Mouse (Mus musculus): ENCODE measurements at regions not wholly inside any gene's neighbourhood (a gene's known extent, or its start where the extent isn't known, plus 50 kb on each side); places are given as distances from the start of the nearest gene placed in this dataset.
"Not testable (repeated sequence)": the region's sequence is repeated elsewhere in the genome, so short reads cannot be mapped to it uniquely, and the experiment has no call there.

- no peak overlapping the region for H3K9ac ChIP-seq (ENCODE audit: low read depth, low read length)
- H3K36me3 ChIP-seq (ENCODE audit: control insufficient read depth, insufficient read depth, low read length) = no peaks in the 10 kb centered on the region
- no peaks in the 10 kb centered on the region for H3K27me3 ChIP-seq (ENCODE audit: control insufficient read depth, insufficient read depth, low read length)
- no peak overlapping the region for H3K27ac ChIP-seq
- intact Hi-C loops (cut with DNase I) = no loop called here
- DNase-seq = no peak
- H3K79me2 ChIP-seq (replicated peaks; ENCODE audit: control insufficient read depth, insufficient read depth, low read length) = no peaks in the 10 kb centered on the region
- peaks cover 1% of the 10 kb centered on the region for H3K4me1 ChIP-seq (ENCODE audit: control insufficient read depth, insufficient read depth, low read length)
- TF ChIP-seq POLR2A (IDR thresholded peaks at IDR 0.05; ENCODE audit: insufficient read depth, low read depth, low read length) = no peak
- TF ChIP-seq EP300 (IDR thresholded peaks at IDR 0.05; ENCODE audit: insufficient read depth, low read depth, low read length) = no peak
- no peak for TF ChIP-seq CTCF (IDR thresholded peaks at IDR 0.05)
- WGBS = 17% methylated on average over 4 of the region's 10 CpGs
- no peak overlapping the region for H3K4me3 ChIP-seq
Observed at GRCm38 (mm10) chr14:120806553-120806893, 104.5 kb upstream of the Ipo5 start.

- Histone ChIP-seq H3K4me1 (ENCODE audit: control insufficient read depth, insufficient read depth, low read length) (peaks cover 1% of the 10 kb centered on the region), H3K27me3 (ENCODE audit: control insufficient read depth, insufficient read depth, low read length) (no peaks in the 10 kb centered on the region), H3K36me3 (ENCODE audit: control insufficient read depth, insufficient read depth, low read length) (no peaks in the 10 kb centered on the region), H3K27ac (no peak overlapping the region), H3K79me2 (replicated peaks; ENCODE audit: control insufficient read depth, insufficient read depth, low read length) (no peaks in the 10 kb centered on the region), H3K4me3 (no peak overlapping the region), H3K9ac (ENCODE audit: low read depth, low read length) (no peak overlapping the region)
- TF ChIP-seq CTCF (IDR thresholded peaks at IDR 0.05) (no peak), EP300 (IDR thresholded peaks at IDR 0.05; ENCODE audit: insufficient read depth, low read depth, low read length) (no peak)
- 91% methylated on average over 6 of the region's 6 CpGs for WGBS
- intact Hi-C loops (cut with DNase I) = loop anchor here (2.0 kb wide), 1 partner anchor 133 kb away; no protein-coding TSS in a partner anchor
- no peak for DNase-seq
Observed at GRCm38 (mm10) chr14:120809321-120809720, 101.7 kb upstream of the Ipo5 start.

GRCm38 (mm10) chr14:120813938-120814337 lies 97.1 kb upstream of the Ipo5 start:
- 84% methylated on average over 9 of the region's 9 CpGs for WGBS

GRCm38 (mm10) chr14:120815126-120815525 lies 95.9 kb upstream of the Ipo5 start:
- H3K27ac ChIP-seq; DNase-seq; H3K27me3 ChIP-seq (ENCODE audit: control insufficient read depth, insufficient read depth, low read length); intact Hi-C loops (cut with DNase I); H3K4me1 ChIP-seq (ENCODE audit: control insufficient read depth, insufficient read depth, low read length); H3K4me3 ChIP-seq; H3K36me3 ChIP-seq (ENCODE audit: control insufficient read depth, insufficient read depth, low read length); H3K79me2 ChIP-seq (replicated peaks; ENCODE audit: control insufficient read depth, insufficient read depth, low read length); H3K9ac ChIP-seq (ENCODE audit: low read depth, low read length): not testable (repeated sequence)
- 60% methylated on average over 3 of the region's 3 CpGs for WGBS

More at GRCm38 (mm10) chr14:120813938-120814337, 97.1 kb upstream of the Ipo5 start:
- no peaks in the 10 kb centered on the region for H3K4me1 ChIP-seq (ENCODE audit: control insufficient read depth, insufficient read depth, low read length)
- TF ChIP-seq EP300 (IDR thresholded peaks at IDR 0.05; ENCODE audit: insufficient read depth, low read depth, low read length) (no peak), CTCF (IDR thresholded peaks at IDR 0.05) (no peak), POLR2A (IDR thresholded peaks at IDR 0.05; ENCODE audit: insufficient read depth, low read depth, low read length) (no peak)
- no peaks in the 10 kb centered on the region for H3K36me3 ChIP-seq (ENCODE audit: control insufficient read depth, insufficient read depth, low read length)
- intact Hi-C loops (cut with DNase I) = no loop called here
- H3K79me2 ChIP-seq (replicated peaks; ENCODE audit: control insufficient read depth, insufficient read depth, low read length) = no peaks in the 10 kb centered on the region
- H3K4me3 ChIP-seq = no peak overlapping the region
- H3K27me3 ChIP-seq (ENCODE audit: control insufficient read depth, insufficient read depth, low read length) = no peaks in the 10 kb centered on the region
- H3K9ac ChIP-seq (ENCODE audit: low read depth, low read length) = no peak overlapping the region
- no peak overlapping the region for H3K27ac ChIP-seq
- DNase-seq = no peak

- TF ChIP-seq CTCF (IDR thresholded peaks at IDR 0.05) (no peak), EP300 (IDR thresholded peaks at IDR 0.05; ENCODE audit: insufficient read depth, low read depth, low read length) (no peak), POLR2A (IDR thresholded peaks at IDR 0.05; ENCODE audit: insufficient read depth, low read depth, low read length) (no peak)
- H3K27me3 ChIP-seq (ENCODE audit: control insufficient read depth, insufficient read depth, low read length) = no peaks in the 10 kb centered on the region
- DNase-seq = no peak
- no peaks in the 10 kb centered on the region for H3K36me3 ChIP-seq (ENCODE audit: control insufficient read depth, insufficient read depth, low read length)
- H3K79me2 ChIP-seq (replicated peaks; ENCODE audit: control insufficient read depth, insufficient read depth, low read length) = no peaks in the 10 kb centered on the region
- 85% methylated on average over 2 of the region's 2 CpGs for WGBS
- no peak overlapping the region for H3K9ac ChIP-seq (ENCODE audit: low read depth, low read length)
- H3K4me3 ChIP-seq = no peak overlapping the region
- intact Hi-C loops (cut with DNase I) = no loop called here
- no peak overlapping the region for H3K27ac ChIP-seq
- H3K4me1 ChIP-seq (ENCODE audit: control insufficient read depth, insufficient read depth, low read length) = no peaks in the 10 kb centered on the region
Observed at GRCm38 (mm10) chr14:120816529-120816928, 94.5 kb upstream of the Ipo5 start.

GRCm38 (mm10) chr14:120826187-120826586 lies 84.8 kb upstream of the Ipo5 start:
- H3K27me3 ChIP-seq (ENCODE audit: control insufficient read depth, insufficient read depth, low read length) = no peaks in the 10 kb centered on the region
- H3K4me1 ChIP-seq (ENCODE audit: control insufficient read depth, insufficient read depth, low read length) = no peaks in the 10 kb centered on the region
- intact Hi-C loops (cut with DNase I) = no loop called here
- no peak for DNase-seq
- no peak overlapping the region for H3K9ac ChIP-seq (ENCODE audit: low read depth, low read length)
- no peak for TF ChIP-seq EP300 (IDR thresholded peaks at IDR 0.05; ENCODE audit: insufficient read depth, low read depth, low read length)
- TF ChIP-seq POLR2A (IDR thresholded peaks at IDR 0.05; ENCODE audit: insufficient read depth, low read depth, low read length) = no peak
- no peak for TF ChIP-seq CTCF (IDR thresholded peaks at IDR 0.05)
- H3K79me2 ChIP-seq (replicated peaks; ENCODE audit: control insufficient read depth, insufficient read depth, low read length) = no peaks in the 10 kb centered on the region
- H3K27ac ChIP-seq = no peak overlapping the region
- no peaks in the 10 kb centered on the region for H3K36me3 ChIP-seq (ENCODE audit: control insufficient read depth, insufficient read depth, low read length)
- WGBS = 81% methylated on average over 4 of the region's 4 CpGs
- H3K4me3 ChIP-seq = no peak overlapping the region

GRCm38 (mm10) chr14:120830389-120830835 lies 80.6 kb upstream of the Ipo5 start:
- not testable (repeated sequence) for H3K4me3 ChIP-seq; H3K9ac ChIP-seq (ENCODE audit: low read depth, low read length); H3K27me3 ChIP-seq (ENCODE audit: control insufficient read depth, insufficient read depth, low read length); H3K79me2 ChIP-seq (replicated peaks; ENCODE audit: control insufficient read depth, insufficient read depth, low read length); DNase-seq; H3K36me3 ChIP-seq (ENCODE audit: control insufficient read depth, insufficient read depth, low read length); H3K27ac ChIP-seq
- intact Hi-C loops (cut with DNase I) = loop anchor here (5.0 to 10.0 kb wide), 3 partner anchors 142 to 754 kb away; partner anchors contain the start of gene Farp1
- H3K4me1 ChIP-seq (ENCODE audit: control insufficient read depth, insufficient read depth, low read length) = peaks cover 10% of the 10 kb centered on the region
- 23% methylated on average over 20 of the region's 20 CpGs for WGBS

All from heart, adult 2 months (tissue).